Mouse (Mus musculus): ENCODE data around the gene AL732309.1. TPM values are rescaled to one million over a fixed set of nuclear protein-coding genes. Genes with fewer than 3 reads are reported as not detected.

The AL732309.1 gene
- polyA plus RNA-seq, 1 experiment from 2014 or later, result 4.2 TPM

DNA sequence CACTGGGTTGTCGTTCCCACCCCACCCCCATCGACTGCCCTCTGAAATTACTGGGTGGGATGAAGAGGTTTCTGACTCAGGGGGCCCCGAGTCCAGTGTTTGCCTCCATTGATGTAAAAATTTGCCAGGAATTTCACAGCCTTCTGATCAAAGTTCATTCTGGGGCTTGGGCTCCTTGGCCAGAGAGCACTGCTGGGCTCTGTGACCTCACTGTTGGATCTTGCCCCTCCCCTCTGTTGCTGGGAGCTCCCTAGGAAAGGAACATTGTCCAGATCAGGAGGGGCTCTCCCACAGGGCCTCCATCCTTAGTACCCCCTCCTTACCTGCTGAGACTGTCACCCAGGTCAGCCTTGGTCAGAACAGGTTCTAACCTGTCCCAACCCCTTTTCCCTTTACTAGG, 32.2 kb downstream of the AL732309.1 start, which contains the start of gene Stpg3:
TSS of gene Stpg3 (minus strand) at position 194 of the 400 bp plus-strand sequence.
- peaks cover 8% of the 10 kb centered on the region for H3K4me1 ChIP-seq (ENCODE audit: control insufficient read depth, insufficient read depth, low read length)
- no peak within 1 kb of the TSS for H3K4me2 ChIP-seq (ENCODE audit: low read depth, low read length)
- no peak within 1 kb of the TSS for H3K27ac ChIP-seq (replicated peaks; ENCODE audit: low read depth, low read length)
- 66% methylated on average over 3 of the region's 3 CpGs for WGBS
- H3K27me3 ChIP-seq (ENCODE audit: control insufficient read depth, insufficient read depth, low read length), result no peaks in the 10 kb centered on the region
- H3K9me3 ChIP-seq (replicated peaks; ENCODE audit: control insufficient read depth, low read length), result no peaks in the 10 kb centered on the region
- ATAC-seq (replicated peaks; ENCODE audit: insufficient number of reproducible peaks, low FRiP score, low TSS enrichment, low read depth) (no peak), DNase-seq (ENCODE audit: low spot score) (no peak)
- no peaks in the 10 kb centered on the region for H3K36me3 ChIP-seq (replicated peaks; ENCODE audit: control insufficient read depth, insufficient read depth, low read depth, low read length)
- no peak within 1 kb of the TSS for H3K4me3 ChIP-seq (ENCODE audit: low read depth, low read length)
- H3K9ac ChIP-seq (replicated peaks; ENCODE audit: low read length), result no peak within 1 kb of the TSS

DNA sequence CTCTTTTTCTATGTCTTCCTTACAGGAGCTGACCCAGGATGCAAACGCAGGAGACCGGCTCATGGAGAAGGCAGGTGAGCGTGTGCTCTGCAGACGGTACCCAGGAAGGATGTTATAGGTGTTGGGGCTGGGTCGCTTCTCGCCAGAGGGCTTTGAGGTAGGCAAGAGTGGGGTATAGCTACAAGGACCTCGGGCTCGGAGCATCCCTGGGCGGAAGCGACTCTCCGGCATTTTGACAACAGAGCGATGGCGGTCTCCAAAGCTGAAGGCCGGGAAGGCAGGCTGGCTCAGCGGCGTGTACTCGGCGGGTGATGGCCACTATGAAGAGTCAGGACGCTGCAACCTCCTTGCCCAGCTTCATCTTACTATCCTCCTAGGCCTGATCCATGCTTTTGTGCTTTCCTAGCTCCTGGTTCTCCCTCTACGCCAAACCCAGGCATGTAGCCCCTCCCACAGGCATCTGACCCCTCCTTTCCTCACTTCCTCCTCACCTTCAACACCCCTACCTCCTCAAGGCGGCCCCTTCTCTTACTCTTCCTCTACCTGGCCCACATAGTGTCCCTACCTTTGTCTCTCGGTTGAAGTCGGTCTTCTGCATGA, 33.3 kb downstream of the AL732309.1 start:
- DNase-seq (ENCODE audit: low spot score) (no peak), ATAC-seq (replicated peaks; ENCODE audit: insufficient number of reproducible peaks, low FRiP score, low TSS enrichment, low read depth) (no peak)
- 72% methylated on average over 23 of the region's 23 CpGs for WGBS

DNA sequence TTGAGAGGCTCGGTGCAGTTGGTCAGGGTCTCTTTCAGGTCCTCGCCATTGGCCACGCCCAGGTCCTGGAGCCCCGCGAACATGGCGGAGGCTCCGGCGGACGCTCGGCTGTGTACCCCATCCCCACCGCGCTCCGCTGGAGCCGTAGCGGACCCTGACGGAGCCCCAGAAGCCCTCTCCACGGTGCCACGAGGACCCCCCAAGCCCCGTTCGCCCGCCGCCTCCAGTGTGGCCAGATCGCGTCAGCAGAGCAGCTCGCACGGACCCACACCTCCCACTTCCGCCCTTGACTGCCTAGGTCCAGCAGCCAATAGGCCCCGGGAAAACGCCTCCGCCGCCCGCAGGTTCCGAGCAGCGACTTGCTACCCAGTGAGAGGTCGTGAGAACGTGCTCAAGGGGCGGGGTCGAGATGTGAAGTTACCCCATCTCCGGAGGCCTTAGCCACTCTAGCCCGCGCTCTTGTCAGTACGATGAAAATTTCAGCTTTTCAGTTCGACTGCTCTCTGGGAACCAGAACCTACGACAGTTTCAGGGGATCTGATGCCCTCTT, 35.5 kb downstream of the AL732309.1 start, which contains the start of gene Nelfb:
TSS of gene Nelfb (minus strand) at position 369 of the 550 bp plus-strand sequence.
- Histone ChIP-seq H3K9me3 (replicated peaks; ENCODE audit: control insufficient read depth, low read length) (no peaks in the 10 kb centered on the region), H3K9ac (replicated peaks; ENCODE audit: low read length) (peak within 1 kb of the TSS; percentile 91), H3K27ac (replicated peaks; ENCODE audit: low read depth, low read length) (peak within 1 kb of the TSS; percentile 53), H3K4me2 (ENCODE audit: low read depth, low read length) (peak within 1 kb of the TSS; percentile 87), H3K27me3 (ENCODE audit: control insufficient read depth, insufficient read depth, low read length) (no peaks in the 10 kb centered on the region), H3K36me3 (replicated peaks; ENCODE audit: control insufficient read depth, insufficient read depth, low read depth, low read length) (no peaks in the 10 kb centered on the region), H3K4me3 (ENCODE audit: low read depth, low read length) (peak within 1 kb of the TSS; percentile 82), H3K4me1 (ENCODE audit: control insufficient read depth, insufficient read depth, low read length) (peaks cover 8% of the 10 kb centered on the region)
- DNase-seq (ENCODE audit: low spot score), result peak; percentile 94
- WGBS, result under 1% methylated on average over 44 of the region's 44 CpGs
- ATAC-seq (replicated peaks; ENCODE audit: insufficient number of reproducible peaks, low FRiP score, low TSS enrichment, low read depth), result peak; percentile 89

More for the DNA sequence above, 33.3 kb downstream of the AL732309.1 start:
- Histone ChIP-seq H3K4me2 (ENCODE audit: low read depth, low read length) (no peak overlapping the region), H3K4me3 (ENCODE audit: low read depth, low read length) (no peak overlapping the region), H3K9me3 (replicated peaks; ENCODE audit: control insufficient read depth, low read length) (no peaks in the 10 kb centered on the region), H3K36me3 (replicated peaks; ENCODE audit: control insufficient read depth, insufficient read depth, low read depth, low read length) (no peaks in the 10 kb centered on the region), H3K27me3 (ENCODE audit: control insufficient read depth, insufficient read depth, low read length) (no peaks in the 10 kb centered on the region), H3K4me1 (ENCODE audit: control insufficient read depth, insufficient read depth, low read length) (peaks cover 8% of the 10 kb centered on the region), H3K27ac (replicated peaks; ENCODE audit: low read depth, low read length) (no peak overlapping the region), H3K9ac (replicated peaks; ENCODE audit: low read length) (no peak overlapping the region)

DNA sequence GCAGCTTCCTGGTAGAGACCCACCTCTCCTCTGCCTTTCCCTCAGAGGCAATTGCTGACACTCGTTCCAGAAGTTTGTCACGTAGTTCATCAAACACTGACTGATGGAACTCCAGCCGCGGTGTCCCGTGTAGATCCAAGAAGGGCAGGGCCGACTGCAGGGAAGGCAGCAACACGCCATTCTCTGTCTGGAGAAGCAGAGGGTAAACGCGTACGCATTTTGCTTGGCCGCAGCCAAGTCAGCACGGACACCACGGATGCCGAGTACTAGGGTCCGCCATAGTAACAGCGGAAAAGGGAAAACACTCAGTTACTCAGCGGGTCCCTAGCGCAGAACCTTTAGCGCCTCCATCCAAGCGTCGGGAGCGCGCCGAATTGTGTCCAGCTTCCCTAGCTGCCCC, 36.0 kb downstream of the AL732309.1 start:
- Histone ChIP-seq H3K4me3 (ENCODE audit: low read depth, low read length) (peak overlapping the region; percentile 82), H3K4me1 (ENCODE audit: control insufficient read depth, insufficient read depth, low read length) (peaks cover 8% of the 10 kb centered on the region), H3K27me3 (ENCODE audit: control insufficient read depth, insufficient read depth, low read length) (no peaks in the 10 kb centered on the region), H3K9me3 (replicated peaks; ENCODE audit: control insufficient read depth, low read length) (no peaks in the 10 kb centered on the region), H3K4me2 (ENCODE audit: low read depth, low read length) (peak overlapping the region; percentile 87), H3K9ac (replicated peaks; ENCODE audit: low read length) (peak overlapping the region; percentile 91), H3K36me3 (replicated peaks; ENCODE audit: control insufficient read depth, insufficient read depth, low read depth, low read length) (no peaks in the 10 kb centered on the region; the same call in 1 of the 2 replicates), H3K27ac (replicated peaks; ENCODE audit: low read depth, low read length) (peak overlapping the region; percentile 53)
- WGBS, result 1% methylated on average over 24 of the region's 24 CpGs
- DNase-seq (ENCODE audit: low spot score), result no peak
- 0 out of 2 replicates have a peak, but pooled peaks have one; percentile 10 for ATAC-seq (replicated peaks; ENCODE audit: insufficient number of reproducible peaks, low FRiP score, low TSS enrichment, low read depth)

DNA sequence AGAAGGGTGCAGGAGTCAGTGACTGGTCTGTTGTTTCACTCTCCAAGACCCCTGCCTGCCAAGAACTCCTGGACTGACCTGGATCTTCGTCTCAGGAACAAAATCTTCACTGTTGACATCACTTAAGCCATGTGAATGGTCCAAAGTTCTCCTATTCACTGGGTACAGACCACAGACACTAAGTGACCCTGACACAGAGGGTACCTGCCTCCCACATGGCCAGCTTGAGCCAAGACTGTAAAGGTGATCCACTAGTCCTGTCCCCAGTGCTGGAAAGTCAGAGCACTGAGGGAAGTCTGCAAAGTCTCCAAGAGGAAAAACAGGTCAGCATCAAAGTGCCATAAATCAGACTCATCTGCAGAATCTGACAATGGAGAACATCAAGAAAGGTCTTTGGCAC, 39.1 kb downstream of the AL732309.1 start:
- Histone ChIP-seq H3K27me3 (ENCODE audit: control insufficient read depth, insufficient read depth, low read length) (no peaks in the 10 kb centered on the region), H3K9me3 (replicated peaks; ENCODE audit: control insufficient read depth, low read length) (no peaks in the 10 kb centered on the region), H3K4me2 (ENCODE audit: low read depth, low read length) (no peak overlapping the region), H3K27ac (replicated peaks; ENCODE audit: low read depth, low read length) (no peak overlapping the region), H3K9ac (replicated peaks; ENCODE audit: low read length) (no peak overlapping the region), H3K36me3 (replicated peaks; ENCODE audit: control insufficient read depth, insufficient read depth, low read depth, low read length) (peaks cover 9% of the 10 kb centered on the region), H3K4me1 (ENCODE audit: control insufficient read depth, insufficient read depth, low read length) (peaks cover 8% of the 10 kb centered on the region), H3K4me3 (ENCODE audit: low read depth, low read length) (no peak overlapping the region)
- ATAC-seq (replicated peaks; ENCODE audit: insufficient number of reproducible peaks, low FRiP score, low TSS enrichment, low read depth) (no peak), DNase-seq (ENCODE audit: low spot score) (no peak)
- 92% methylated on average over 1 of the region's 1 CpGs for WGBS

DNA sequence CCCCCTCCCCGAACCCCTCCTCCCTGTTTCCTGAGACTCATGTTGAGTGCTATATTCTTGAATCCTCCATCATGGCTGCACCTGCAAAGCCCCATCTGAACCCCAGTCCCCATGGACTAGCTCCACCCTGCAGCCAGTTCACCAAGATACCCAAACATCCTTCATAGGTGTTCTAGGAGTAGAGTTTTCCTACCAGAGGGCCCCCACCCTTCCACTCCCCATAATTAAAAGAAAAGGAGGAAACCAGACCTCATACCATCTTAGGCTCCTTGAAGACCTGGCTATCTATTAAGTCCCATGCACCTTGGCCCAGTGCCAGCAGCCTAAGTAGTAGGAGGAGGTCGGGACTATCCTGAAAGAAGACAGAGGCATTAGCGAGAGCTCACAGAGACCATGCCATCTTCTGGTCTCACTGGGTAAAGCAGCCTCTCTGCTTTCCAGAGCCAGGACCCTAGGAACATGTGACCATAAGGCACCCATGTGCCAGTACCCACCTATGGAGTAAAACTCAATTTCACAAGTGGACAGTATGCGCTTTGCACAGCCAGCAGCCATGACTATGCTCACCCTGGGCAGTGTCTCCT, 42.9 kb downstream of the AL732309.1 start:
- no peak overlapping the region for H3K4me2 ChIP-seq (ENCODE audit: low read depth, low read length)
- 69% methylated on average over 4 of the region's 4 CpGs for WGBS
- DNase-seq (ENCODE audit: low spot score) (no peak), ATAC-seq (replicated peaks; ENCODE audit: insufficient number of reproducible peaks, low FRiP score, low TSS enrichment, low read depth) (no peak)
- H3K27me3 ChIP-seq (ENCODE audit: control insufficient read depth, insufficient read depth, low read length), result no peaks in the 10 kb centered on the region
- no peak overlapping the region for H3K27ac ChIP-seq (replicated peaks; ENCODE audit: low read depth, low read length)
- no peaks in the 10 kb centered on the region for H3K9me3 ChIP-seq (replicated peaks; ENCODE audit: control insufficient read depth, low read length)
- H3K36me3 ChIP-seq (replicated peaks; ENCODE audit: control insufficient read depth, insufficient read depth, low read depth, low read length), result peaks cover 14% of the 10 kb centered on the region
- no peaks in the 10 kb centered on the region for H3K4me1 ChIP-seq (ENCODE audit: control insufficient read depth, insufficient read depth, low read length)
- no peak overlapping the region for H3K9ac ChIP-seq (replicated peaks; ENCODE audit: low read length)
- H3K4me3 ChIP-seq (ENCODE audit: low read depth, low read length), result no peak overlapping the region

DNA sequence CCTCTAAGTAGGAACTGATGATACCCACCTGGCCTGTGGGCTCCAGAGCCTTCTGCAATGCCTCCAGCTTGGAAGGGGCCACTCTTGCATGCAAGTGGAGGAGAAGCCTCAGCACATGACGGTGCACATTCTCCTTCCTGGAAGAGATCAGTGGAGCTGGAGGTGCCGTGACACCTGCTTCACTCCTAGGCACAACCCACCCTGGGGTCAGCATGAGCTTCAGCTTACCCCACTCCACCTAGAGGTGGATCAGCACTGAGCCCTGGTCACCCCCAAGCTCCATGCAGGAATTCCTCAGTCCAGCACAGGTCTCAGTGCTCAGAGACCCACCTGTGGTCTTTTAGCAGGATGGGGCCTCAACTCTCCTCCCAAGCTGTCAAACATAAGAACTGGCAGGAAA, 46.0 kb downstream of the AL732309.1 start:
- peaks cover 7% of the 10 kb centered on the region for H3K27me3 ChIP-seq (ENCODE audit: control insufficient read depth, insufficient read depth, low read length)
- WGBS, result 96% methylated on average over 2 of the region's 2 CpGs
- ATAC-seq (replicated peaks; ENCODE audit: insufficient number of reproducible peaks, low FRiP score, low TSS enrichment, low read depth), result no peak
- H3K27ac ChIP-seq (replicated peaks; ENCODE audit: low read depth, low read length), result no peak overlapping the region
- no peak overlapping the region for H3K9ac ChIP-seq (replicated peaks; ENCODE audit: low read length)
- peaks cover 14% of the 10 kb centered on the region for H3K36me3 ChIP-seq (replicated peaks; ENCODE audit: control insufficient read depth, insufficient read depth, low read depth, low read length)
- no peak overlapping the region for H3K4me2 ChIP-seq (ENCODE audit: low read depth, low read length)
- H3K9me3 ChIP-seq (replicated peaks; ENCODE audit: control insufficient read depth, low read length), result no peaks in the 10 kb centered on the region
- no peaks in the 10 kb centered on the region for H3K4me1 ChIP-seq (ENCODE audit: control insufficient read depth, insufficient read depth, low read length)
- no peak overlapping the region for H3K4me3 ChIP-seq (ENCODE audit: low read depth, low read length)
- DNase-seq (ENCODE audit: low spot score), result no peak

DNA sequence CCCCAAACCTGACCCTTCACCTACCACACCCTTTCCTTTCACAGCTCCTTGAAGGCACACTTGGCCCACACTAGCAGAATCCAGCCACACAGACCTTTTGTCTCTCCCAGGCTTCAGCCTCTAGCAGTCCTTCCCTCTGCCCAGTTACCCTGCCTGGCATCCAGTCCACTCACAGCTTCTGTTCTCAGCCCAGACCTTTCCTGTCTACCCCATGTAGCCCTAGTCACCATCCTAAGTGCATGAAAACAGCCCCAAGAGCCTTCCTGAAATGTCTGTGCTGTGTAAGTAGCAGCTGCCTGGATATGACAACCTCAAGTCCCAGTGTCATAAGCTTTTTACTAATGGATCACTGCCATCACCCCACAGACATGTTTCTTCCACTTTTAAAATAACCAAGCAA, 48.7 kb downstream of the AL732309.1 start:
- H3K9me3 ChIP-seq (replicated peaks; ENCODE audit: control insufficient read depth, low read length), result no peaks in the 10 kb centered on the region
- H3K4me2 ChIP-seq (ENCODE audit: low read depth, low read length), result no peak overlapping the region
- peaks cover 18% of the 10 kb centered on the region for H3K27me3 ChIP-seq (ENCODE audit: control insufficient read depth, insufficient read depth, low read length)
- H3K36me3 ChIP-seq (replicated peaks; ENCODE audit: control insufficient read depth, insufficient read depth, low read depth, low read length), result peaks cover 7% of the 10 kb centered on the region
- H3K27ac ChIP-seq (replicated peaks; ENCODE audit: low read depth, low read length), result no peak overlapping the region
- no peaks in the 10 kb centered on the region; the same call in none of the 2 replicates for H3K4me1 ChIP-seq (ENCODE audit: control insufficient read depth, insufficient read depth, low read length)
- no peak for DNase-seq (ENCODE audit: low spot score)
- H3K4me3 ChIP-seq (ENCODE audit: low read depth, low read length), result no peak overlapping the region
- no peak overlapping the region for H3K9ac ChIP-seq (replicated peaks; ENCODE audit: low read length)
- ATAC-seq (replicated peaks; ENCODE audit: insufficient number of reproducible peaks, low FRiP score, low TSS enrichment, low read depth), result no peak
